Mouse (Mus musculus): ENCODE measurements around the gene Tsc2. TPM values are rescaled to one million over a fixed set of nuclear protein-coding genes. Genes with fewer than 3 reads are reported as not detected.

Gene Tsc2
- total RNA-seq, 2 experiments from 2014 or later: 136 to 150 TPM

DNA sequence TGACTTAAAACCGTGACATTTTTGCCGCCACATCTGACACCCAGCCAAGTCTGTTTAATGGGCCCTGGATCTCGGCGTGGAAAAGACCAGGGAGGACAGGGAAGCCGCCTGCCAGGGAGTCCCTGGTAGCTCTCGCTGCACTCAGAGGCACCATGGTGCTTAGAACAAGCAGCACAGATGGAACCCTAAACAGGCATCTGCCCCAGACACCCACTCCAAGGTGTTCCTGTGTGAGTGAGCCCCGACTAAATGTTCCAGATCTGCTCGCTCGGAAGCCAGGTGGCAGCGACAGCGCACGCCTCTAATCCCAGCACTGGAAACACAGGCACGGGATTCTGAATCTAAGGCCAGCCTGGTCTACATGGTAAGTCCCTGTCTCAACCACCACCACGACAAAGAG is 2.4 kb downstream of the Tsc2 start:
- intact Hi-C loops (cut with DNase I): loop anchor here (5.0 kb wide), 1 partner anchor 37 kb away; the partner anchor contains the start of gene Zfp598

DNA sequence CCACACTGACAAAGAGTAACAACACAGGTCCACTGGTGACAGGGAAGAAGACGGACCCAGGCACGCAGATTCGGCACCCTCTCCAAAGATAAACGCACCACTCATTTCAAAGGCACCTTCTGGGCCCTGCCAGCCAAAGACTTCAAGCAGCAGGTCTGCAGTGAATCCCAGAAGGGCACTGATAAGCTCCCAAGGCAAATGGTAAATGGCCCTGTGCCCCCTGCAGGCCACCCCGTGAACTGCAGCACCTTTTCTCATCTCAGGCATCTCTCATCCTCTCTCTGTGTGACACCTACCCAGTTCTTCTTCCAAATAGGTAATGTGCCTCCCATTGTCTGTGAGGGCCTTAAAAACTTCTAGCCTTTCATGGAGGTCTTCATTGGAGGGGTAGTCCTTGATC is 3.8 kb downstream of the Tsc2 start:
- DNase-seq (ENCODE audit: low spot score in 2 of 2): peak; percentile 57 to 76
- intact Hi-C loops (cut with DNase I): no loop called here

More for the DNA sequence above, 2.4 kb downstream of the Tsc2 start:
- peak; percentile 34 to 63 for DNase-seq (ENCODE audit: low spot score in 2 of 2)

DNA sequence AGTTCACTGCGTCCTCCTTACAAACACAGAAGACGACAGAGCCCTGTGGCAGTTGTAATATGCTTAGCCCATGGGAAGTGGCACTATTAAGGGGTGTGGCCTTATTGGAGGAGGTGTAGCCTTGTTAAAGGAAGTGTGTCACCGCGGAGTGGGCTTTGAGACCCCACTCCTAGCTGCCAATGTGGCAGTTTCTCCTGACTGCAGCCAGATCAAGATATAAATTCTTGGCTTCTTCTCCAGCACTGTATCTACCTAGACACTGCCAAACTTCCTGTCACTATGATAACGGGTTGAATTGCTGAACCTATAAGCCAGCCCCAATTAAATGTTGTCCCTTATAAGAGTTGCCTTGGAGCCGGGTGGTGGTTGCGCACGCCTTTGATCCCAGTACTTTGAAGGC is 7.0 kb downstream of the Tsc2 start:
- intact Hi-C loops (cut with DNase I): no loop called here
- DNase-seq (ENCODE audit: low spot score in 2 of 2): no peak

DNA sequence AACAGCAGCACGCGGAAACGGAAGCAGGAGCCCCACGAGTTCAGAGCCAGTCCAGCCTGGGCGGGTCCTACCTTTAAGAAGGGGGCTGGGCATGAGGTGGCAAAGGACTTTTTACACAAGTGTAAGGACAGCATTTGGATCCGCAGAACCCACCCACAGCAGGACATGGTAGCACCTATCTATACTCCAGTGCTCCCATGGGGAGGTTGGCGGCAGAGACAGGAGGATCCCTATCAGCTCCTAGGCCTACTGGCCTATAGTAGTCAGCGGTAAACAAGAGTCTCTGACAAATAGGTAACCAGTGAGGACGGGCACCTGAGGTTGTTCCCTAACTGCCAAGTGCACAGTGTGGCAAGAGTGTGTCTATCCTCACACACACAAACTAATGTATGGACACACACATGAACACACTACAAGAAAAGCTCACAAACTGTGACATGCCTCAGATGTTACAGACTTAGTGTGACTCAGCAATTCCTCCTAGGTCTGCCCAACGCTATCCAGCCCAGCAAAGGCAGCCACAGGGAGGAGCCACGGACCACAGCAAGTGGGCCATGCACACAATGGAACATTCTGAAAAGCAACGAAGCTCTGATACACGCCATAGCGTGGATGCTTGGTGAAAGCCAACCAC is 14.8 kb downstream of the Tsc2 start:
- intact Hi-C loops (cut with DNase I): no loop called here
- no peak for DNase-seq (ENCODE audit: low spot score in 2 of 2)

DNA sequence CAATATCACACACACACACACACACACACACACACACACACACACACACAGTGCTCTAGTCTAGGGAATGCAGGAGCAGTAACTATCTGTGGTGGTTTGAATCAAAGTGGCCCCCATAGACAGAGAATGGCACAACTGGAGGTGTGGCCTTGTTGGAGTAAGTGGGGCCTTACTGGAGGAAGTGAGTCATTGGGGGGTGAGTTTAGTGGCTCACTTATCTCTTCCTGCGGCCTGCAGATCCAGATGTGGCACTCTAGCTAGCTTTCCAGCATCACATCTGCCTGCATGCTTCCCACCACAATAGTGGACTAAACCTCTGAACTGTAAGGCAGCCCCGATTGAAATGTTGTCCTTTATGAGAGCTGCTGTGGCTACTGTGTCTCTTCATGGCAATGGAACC is 21.7 kb downstream of the Tsc2 start:
- intact Hi-C loops (cut with DNase I): no loop called here
- no peak for DNase-seq (ENCODE audit: low spot score in 2 of 2)

DNA sequence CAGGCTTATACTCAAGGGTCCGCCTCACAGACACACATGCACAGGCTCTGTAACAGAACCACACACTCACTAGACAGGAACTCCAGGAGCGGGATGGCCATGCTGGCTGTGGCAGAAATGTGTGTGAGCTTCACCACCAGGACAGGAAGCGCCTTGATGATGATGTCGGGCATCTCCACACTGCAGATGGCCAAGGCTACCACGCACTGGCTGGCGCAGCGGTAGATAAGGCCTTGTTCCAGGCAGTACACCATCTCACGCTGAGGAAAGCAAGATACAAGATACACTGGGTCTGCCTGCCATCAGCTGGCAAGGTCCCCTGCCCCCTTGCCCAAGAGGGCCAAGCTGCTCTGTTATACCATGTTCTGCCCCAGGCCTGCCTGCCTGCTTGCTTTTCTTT is 23.6 kb downstream of the Tsc2 start:
- intact Hi-C loops (cut with DNase I): no loop called here

DNA sequence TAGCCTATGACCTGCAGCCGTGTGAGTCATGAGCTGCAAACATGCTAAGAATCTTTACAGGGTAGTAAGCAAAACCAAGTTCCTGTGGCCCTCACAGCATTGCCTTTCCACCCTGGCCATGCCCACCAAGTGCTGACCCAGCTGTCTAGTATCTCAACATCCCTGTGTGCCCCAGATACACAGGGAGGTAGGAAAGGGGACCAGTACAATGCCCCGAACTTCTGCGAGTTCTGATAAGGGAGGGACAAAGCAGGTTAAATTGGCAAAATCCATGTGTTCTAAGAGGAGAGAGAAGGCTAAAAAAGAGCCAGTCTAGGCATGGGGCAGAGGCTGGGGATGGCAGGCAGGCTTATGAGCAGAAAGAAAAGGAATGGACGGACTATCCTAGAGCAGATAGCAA is 24.1 kb downstream of the Tsc2 start:
- intact Hi-C loops (cut with DNase I): no loop called here
- no peak for DNase-seq (ENCODE audit: low spot score in 2 of 2)

More for the DNA sequence above, 23.6 kb downstream of the Tsc2 start:
- no peak for DNase-seq (ENCODE audit: low spot score in 2 of 2)

DNA sequence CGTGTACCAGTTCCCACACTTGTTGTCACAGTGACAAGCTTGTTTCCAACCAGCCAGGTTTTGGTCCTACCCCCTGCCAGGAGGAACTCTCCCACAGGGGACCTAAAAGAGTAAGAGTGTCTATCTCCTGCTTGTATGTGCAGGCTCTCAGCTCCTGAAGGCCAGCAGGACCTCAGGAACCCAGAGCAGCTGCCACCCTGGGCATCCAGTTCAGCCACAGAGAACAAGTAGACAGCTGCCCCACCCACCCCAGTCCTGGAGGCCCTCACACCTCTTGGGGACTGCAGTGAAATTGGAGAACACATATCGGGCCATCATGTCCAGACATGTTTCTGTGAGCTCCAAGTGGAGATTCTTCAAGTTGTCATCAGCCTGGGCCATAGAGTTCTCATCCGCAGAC is 27.9 kb downstream of the Tsc2 start:
- no peak for DNase-seq (ENCODE audit: low spot score in 2 of 2)
- intact Hi-C loops (cut with DNase I): no loop called here

DNA sequence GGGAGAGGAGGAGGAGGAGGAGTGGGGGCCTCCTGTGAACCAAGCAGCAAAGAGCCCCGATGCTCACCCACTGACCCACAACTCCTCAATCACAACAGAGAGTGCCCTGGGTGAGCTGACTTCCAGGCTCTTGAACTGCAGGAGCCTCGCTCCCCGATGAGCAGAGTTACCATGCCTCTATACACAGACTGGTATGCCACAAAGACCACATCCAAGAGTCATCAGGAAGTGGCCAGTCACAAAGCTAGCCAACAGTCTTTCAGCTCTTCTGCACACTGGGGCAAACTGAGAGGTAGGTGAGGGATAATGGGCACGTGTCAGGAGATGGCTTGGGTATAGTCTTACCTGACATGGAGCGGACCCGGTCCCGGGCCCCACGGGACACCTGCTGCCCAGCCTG is 28.5 kb downstream of the Tsc2 start:
- no peak for DNase-seq (ENCODE audit: low spot score in 2 of 2)
- intact Hi-C loops (cut with DNase I): no loop called here

DNA sequence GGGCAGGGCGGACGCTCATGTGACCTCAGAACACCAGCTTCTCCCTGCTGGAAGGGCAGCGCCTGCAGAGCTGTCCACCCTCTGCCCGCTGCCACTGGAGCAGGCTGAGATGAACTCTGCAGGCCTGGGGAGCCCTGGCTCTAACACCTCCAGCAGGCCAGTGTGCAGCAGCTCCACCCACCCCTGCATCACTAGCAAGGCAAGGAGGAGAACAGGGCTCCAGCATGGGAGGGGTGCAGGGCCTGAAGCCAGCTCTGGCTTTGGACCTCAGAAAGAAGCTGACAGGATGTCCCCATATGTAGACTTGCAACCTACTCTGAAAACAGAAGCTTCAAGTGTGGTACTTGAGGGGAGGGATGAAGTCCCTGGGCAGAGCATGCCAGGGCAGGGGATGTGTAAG is 31.9 kb downstream of the Tsc2 start:
- DNase-seq (ENCODE audit: low spot score in 2 of 2): no peak
- intact Hi-C loops (cut with DNase I): no loop called here

DNA sequence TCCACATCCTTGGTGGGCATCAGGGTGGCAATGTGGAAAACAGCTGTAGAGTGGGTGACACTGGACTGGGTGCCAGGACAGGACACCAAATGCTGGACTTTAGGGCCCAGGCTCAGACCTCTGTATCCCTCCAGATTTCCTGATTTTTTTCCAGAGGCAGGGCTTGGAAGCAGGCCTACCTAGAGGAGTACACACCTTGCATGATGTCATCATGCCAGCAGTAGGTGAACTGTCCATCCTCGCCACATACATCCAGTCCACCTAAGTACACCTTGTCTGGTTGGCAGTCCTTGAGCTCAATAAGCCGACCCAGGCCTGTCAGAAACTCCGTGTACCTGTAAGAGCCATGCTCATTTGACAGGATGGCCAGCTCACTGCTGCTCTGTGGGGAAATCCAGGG is 34.4 kb downstream of the Tsc2 start:
- DNase-seq (ENCODE audit: low spot score in 2 of 2): no peak
- intact Hi-C loops (cut with DNase I): no loop called here

DNA sequence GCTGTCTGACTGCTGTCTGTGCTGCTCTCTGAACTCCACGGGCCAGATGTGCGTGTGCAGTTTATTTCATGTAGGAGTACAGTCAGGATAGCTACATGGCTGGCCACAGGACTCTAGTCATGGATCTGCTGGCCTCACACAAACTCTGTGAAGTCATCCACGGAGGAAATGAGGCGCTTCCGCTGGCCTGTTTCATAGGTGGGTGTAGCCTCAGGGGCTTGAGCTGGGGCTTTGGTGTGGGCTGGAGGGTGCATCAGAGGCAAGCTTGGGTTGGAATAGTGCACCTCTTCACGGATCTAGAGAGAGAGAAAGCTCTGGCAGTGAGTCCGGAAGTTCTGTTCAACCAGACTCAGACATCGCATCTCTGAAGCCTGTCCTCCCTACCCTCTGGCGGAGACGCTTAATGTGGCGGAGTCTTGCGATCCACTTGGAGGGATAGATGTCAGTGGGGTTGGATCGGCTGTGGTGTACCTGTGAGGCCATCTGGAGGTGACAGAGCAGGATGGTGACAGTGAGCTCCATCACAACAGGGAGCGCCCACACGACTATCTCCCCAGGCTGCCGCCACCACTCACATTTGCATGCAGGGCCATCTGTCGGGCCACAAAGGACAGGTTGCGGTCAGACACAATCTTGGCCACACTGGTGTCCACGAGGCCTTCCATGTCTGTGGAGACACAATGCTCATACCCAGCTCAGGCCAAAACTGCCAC is 35.8 kb downstream of the Tsc2 start:
- intact Hi-C loops (cut with DNase I): no loop called here

DNA sequence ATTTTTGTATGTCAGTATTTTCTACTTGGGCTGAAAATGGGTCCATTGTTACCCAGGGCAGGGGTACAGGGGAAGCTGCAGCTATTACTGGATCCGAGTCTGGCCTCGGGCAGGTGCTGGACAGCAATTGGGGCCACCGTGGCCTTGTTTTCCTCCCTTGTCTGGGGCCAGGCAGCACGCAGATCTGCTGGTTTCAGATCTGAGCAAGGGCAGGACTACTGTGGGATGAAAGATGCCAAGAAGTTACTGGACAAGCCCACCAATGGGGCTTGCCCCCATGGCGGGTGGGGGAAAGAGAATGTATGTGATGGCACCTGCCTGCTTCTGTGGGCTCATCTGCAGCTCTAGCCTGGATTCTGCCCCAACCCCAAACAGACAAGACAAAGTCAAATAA is 36.4 kb downstream of the Tsc2 start:
- intact Hi-C loops (cut with DNase I): no loop called here
- no peak for DNase-seq (ENCODE audit: low spot score in 2 of 2)

More for the DNA sequence above, 35.8 kb downstream of the Tsc2 start:
- DNase-seq (ENCODE audit: low spot score in 2 of 2): no peak

DNA sequence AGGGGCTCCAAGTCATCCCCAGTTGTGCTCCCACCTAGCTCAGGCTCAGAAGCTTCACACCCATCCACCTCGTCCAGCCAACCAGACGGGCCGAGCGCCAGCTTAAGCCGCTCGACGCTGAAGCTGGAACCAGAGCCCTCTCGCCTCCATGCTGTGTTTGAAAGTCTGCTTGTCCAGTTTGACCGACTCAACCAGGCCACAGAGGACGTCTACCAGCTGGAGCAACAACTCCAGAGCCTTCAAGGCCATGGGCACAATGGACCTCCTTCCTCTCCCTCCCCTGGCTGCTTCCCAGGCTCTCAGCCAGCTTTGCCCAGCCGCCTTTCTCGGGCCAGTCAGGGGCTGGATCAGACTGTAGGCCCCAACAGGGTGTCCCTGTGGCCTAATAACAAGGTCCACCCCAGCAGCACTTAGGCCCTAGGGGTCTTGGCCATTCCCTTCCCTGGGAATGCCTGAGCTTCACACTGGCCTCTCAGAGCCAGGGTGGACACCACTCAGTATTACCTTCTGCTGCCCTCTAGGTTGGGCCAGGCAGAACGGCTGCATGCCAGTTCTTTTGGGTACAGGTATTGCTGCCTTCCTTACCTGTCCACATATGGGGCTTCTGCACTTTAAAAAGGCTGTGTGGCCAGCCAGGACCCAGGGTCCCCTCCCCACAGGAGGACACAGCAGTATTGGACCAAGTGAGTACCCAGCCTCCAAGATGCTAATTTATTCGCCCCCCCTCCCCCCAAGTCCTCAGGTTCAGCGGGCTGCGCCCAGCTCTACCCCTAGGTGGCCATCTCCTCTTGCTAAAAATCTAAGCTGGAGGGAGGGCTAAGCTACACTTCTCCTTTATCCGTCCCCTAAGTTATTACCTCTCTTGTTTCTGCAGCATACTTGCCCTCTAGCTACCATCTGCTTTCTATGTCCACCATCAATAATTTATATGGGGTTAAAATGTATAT is 37.0 kb downstream of the Tsc2 start:
- intact Hi-C loops (cut with DNase I): no loop called here
- peak in 1 of 2 experiments; percentile 42 for DNase-seq (ENCODE audit: low spot score in 2 of 2)

DNA sequence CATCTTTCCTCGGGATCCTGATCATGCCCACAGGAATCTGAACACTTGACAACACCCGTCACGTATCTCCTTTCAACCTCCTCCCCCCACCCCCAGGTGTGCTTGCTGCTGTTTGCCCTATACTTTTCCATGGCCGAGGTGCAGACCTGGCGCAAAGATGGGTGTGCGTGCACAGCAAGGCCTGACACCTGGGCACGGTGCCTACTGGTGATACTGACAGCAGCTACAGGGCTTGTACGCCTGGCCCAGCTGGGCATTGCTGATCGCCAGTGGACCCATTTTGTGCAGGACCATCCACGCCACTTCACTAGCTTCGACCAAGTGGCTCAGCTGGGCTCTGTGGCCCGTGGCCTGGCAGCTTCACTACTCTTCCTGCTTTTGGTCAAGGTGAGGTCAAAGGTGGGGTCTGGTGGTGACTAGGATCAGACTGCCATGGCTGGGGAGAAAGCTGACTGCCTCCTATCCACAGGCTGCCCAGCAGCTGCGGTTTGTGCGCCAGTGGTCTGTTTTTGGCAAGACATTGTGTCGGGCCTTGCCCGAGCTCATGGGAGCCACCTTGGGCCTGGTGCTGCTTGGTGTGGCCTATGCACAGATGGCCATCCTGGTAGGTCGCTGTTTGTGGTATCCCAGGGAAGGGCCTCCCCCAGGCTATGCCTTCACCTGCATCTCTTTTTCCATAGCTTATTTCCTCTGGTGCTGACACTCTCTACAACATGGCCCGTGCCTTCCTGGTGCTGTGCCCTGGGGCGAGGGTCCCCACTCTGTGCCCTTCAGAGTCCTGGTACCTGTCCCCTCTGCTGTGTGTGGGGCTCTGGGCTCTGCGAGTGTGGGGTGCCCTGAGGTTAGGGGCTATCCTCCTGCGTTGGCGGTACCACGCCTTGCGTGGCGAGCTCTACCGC is 38.2 kb downstream of the Tsc2 start:
- intact Hi-C loops (cut with DNase I): no loop called here
- no peak for DNase-seq (ENCODE audit: low spot score in 2 of 2)

DNA sequence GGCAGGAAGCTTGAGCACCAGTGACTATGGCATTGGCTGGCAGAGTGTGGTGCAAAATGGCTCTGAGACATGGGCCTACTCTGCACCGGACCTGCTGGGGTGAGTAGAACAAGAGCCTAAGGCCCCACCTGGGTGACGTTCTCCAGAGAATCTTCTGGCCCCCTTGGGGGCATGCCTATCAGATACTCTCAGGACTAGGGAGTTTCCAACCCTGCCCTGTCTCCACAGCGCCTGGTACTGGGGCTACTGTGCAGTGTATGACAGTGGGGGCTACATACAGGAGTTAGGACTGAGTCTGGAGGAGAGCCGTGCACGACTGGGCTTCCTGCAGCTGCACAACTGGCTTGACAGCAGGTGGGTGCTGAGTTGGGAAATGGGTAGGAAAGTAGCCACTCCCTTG is 39.2 kb downstream of the Tsc2 start:
- no peak for DNase-seq (ENCODE audit: low spot score in 2 of 2)
- intact Hi-C loops (cut with DNase I): no loop called here

DNA sequence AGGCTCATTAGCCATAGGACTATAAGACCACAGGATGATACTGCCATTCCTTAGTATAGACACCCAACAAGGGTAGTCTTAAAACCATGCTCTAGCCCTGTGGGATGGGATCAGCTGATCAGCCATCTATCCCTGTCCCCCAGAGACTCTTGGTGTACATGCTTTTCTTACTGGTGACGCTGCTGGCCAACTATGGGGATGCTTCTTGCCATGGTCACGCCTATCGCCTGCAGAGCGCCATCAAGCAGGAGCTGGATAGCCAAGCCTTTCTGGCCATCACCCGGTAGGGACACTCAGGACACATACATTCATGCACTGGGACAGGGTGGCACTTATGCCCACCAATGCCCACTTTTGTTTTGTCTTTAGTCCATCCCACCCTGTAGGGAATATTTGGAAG is 40.7 kb downstream of the Tsc2 start:
- no peak for DNase-seq (ENCODE audit: low spot score in 2 of 2)
- intact Hi-C loops (cut with DNase I): no loop called here

DNA sequence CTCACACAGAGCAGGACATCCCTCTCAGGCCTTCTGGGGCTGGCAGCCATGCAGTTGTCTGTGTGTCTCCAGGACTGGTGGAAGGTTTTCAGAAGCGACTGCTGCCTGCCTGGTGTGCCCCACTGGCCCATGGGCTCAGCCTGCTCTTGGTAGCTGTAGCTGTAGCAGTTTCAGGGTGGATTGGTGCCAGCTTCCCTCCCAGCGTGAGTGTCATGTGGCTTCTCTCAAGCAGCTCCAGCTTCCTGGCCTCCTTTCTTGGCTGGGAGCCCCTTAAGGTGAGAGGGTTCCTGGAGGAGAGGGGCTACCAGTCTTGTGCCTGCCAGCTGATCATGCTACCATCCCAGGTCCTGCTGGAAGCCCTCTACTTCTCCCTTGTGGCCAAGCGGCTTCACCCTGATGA is 41.5 kb downstream of the Tsc2 start:
- intact Hi-C loops (cut with DNase I): no loop called here
- no peak for DNase-seq (ENCODE audit: low spot score in 2 of 2)

DNA sequence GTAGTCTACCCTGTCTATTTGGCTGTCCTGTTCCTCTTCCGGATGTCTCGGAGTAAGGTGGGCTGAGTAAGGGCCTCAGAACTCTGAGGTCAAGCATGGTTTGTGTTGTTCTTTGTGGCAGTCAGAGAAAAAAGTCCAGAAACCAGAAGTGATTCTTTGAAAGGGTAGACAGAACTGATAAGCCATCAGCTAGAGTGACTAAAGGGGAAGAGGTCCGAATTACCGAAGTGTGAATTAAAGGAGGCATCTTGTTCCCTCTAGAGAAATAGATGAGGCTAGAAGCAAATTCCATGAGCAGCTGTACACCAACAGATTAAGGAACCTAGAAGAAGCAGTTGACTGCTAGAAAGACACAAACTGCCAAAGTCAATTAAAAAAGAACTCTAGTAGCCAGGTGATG is 45.9 kb downstream of the Tsc2 start:
- DNase-seq (ENCODE audit: low spot score in 2 of 2): no peak
- intact Hi-C loops (cut with DNase I): no loop called here

DNA sequence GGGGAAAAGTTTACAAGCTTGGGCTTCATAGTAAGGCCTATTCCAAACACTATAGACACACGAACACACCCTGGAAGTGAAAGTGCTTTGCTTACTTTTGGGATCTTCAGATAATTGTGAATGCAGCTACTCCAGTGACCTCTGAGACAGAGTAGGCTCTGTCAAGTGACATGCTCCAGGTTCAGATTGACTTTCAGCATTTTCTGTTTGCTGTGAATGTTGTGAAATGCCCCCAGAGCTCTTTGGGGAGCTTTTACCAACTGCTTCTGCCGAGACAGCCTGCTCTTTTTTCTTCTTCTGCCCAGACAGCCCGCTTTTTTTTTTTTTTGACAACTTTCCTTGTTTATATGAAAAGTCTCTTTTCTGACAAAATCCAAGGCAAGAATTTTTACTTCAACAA is 47.9 kb downstream of the Tsc2 start:
- intact Hi-C loops (cut with DNase I): no loop called here

More for the DNA sequence above, 47.9 kb downstream of the Tsc2 start:
- no peak for DNase-seq (ENCODE audit: low spot score in 2 of 2)
